Mouse (Mus musculus) midbrain, embryonic 15.5 days (tissue): ENCODE measurements around the gene Batf3. TPM values are rescaled to one million over a fixed set of nuclear protein-coding genes. Genes with fewer than 3 reads are reported as not detected.
A peak's percentile ranks its signal among the peaks of the same experiment; 100 is the strongest.

Source experiments
- ATAC-seq: fragments of 200-750 bp; cut with Nextera tagmentation; replicated peaks from 2 replicates; pipeline ENCODE4 v1.8.0; 2017; ENCODE audit warnings: moderate TSS enrichment
- H3K27ac ChIP-seq: fragments of 300-500 bp; sonication (generic); 2 replicates; pipeline ENCODE4 v1.5.1; 2015; ENCODE audit warnings: mild to moderate bottlenecking, inconsistent platforms
- H3K27me3 ChIP-seq: fragments of 300-500 bp; sonication (generic); replicated peaks from 2 replicates; pipeline ENCODE4 v1.6.1; 2015; ENCODE audit warnings: inconsistent platforms
- H3K36me3 ChIP-seq: fragments of 300-500 bp; sonication (generic); replicated peaks from 2 replicates; pipeline ENCODE4 v1.6.1; 2015; ENCODE audit warnings: inconsistent platforms
- H3K4me1 ChIP-seq: fragments of 300-500 bp; sonication (generic); 2 replicates; pipeline ENCODE4 v1.6.1; 2015; ENCODE audit warnings: inconsistent platforms
- H3K4me2 ChIP-seq: fragments of 300-500 bp; sonication (generic); 2 replicates; pipeline ENCODE4 v1.6.1; 2015; ENCODE audit warnings: inconsistent platforms, mild to moderate bottlenecking, moderate library complexity
- H3K4me3 ChIP-seq: fragments of 300-500 bp; sonication (generic); 2 replicates; pipeline ENCODE4 v1.5.1; 2015; ENCODE audit warnings: mild to moderate bottlenecking, inconsistent platforms
- H3K9ac ChIP-seq: fragments of 300-500 bp; sonication (generic); 2 replicates; pipeline ENCODE4 v1.6.1; 2015; ENCODE audit warnings: mild to moderate bottlenecking, inconsistent platforms
- H3K9me3 ChIP-seq: fragments of 300-500 bp; sonication (generic); 2 replicates; pipeline ENCODE4 v1.6.1; 2016; ENCODE audit warnings: inconsistent platforms
- whole genome bisulfite sequencing: fragments of 180-500 bp; shearing (Covaris S2); methylation state at CpG from one replicate; pipeline ENCODE4 v1.1.7; 2015; ENCODE audit warnings: mixed read lengths; 5-methylcytosine and 5-hydroxymethylcytosine counted together
- polyA plus RNA-seq: library from polyadenylated mRNA; unstranded; fragments of >200 nt; fragmentation: Nextera tagmentation; extraction: Ambion mirVana; gene quantifications from 2 replicates; pipeline ENCODE4 v1.2.1, GENCODE M21; 2015

The Batf3 gene
- polyA plus RNA-seq, 1 experiment from 2014 or later, result 0.84 TPM

DNA sequence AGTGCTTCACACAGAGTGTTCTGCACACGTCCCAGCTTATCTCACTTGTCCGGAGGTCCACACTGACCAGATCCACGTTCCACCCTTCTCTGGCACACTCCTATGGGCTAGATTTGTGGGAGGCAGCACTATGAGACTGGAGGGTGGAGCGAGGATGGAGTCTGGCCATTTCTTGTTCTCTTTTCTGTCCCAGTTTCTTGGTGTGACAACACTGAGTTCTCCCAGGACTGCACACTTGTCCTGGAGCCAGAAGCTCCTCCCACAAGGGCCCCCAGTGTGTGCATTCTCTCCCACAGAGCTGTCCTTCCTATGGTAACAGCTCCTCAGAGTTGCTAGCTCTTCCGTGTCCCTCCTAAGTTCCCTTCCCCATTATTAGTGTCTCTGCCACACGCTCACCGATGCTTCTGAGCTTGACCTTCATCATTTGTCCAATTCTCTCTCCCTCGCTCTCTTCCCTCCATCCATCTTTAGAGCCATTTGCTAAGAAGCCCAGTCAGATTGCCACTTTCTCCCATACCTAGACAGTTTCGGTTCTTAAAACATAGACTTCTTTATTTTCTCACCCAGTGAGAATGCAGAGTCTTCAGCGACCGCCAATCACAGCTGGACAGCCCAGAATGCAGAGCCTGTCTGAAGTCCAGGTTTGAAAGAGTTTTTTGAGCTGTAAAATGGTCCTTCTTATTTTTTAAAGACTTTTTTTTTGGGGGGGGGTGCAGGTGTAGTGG is 18.0 kb downstream of the Batf3 start:
- no peak for ATAC-seq
- WGBS, result 75% methylated on average over 11 of the region's 11 CpGs
- H3K4me3 ChIP-seq, result no peak overlapping the region

DNA sequence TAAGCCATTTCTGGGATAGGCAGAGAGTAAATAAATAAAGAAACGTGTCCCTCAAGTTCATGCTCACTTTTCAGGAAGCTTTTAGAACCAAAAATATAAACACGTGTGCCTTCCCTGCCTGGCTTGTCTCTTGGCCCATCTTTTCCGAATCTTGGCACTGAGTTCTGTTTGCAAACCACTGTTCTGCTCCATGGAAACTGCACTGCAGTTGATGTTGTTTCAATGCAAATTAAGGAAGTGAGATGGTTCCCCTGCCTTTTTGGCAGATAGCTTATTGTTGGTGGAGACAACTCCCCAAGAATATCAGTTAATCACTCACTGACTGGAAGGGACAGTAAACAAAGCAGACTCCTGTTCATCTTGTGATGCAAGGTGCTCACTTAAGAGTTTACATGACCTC is 25.1 kb downstream of the Batf3 start:
- no peak for ATAC-seq
- Histone ChIP-seq H3K4me2 (no peak overlapping the region), H3K27ac (no peak overlapping the region), H3K27me3 (no peaks in the 10 kb centered on the region), H3K9ac (no peak overlapping the region), H3K36me3 (no peaks in the 10 kb centered on the region), H3K4me1 (no peaks in the 10 kb centered on the region), H3K9me3 (no peaks in the 10 kb centered on the region), H3K4me3 (no peak overlapping the region)
- WGBS, result 70% methylated on average over 3 of the region's 3 CpGs

More for the DNA sequence above, 18.0 kb downstream of the Batf3 start:
- H3K36me3 ChIP-seq, result no peaks in the 10 kb centered on the region
- H3K9ac ChIP-seq, result no peak overlapping the region
- no peak overlapping the region for H3K4me2 ChIP-seq
- no peaks in the 10 kb centered on the region for H3K27me3 ChIP-seq
- no peaks in the 10 kb centered on the region for H3K4me1 ChIP-seq
- no peak overlapping the region for H3K27ac ChIP-seq
- no peaks in the 10 kb centered on the region for H3K9me3 ChIP-seq

DNA sequence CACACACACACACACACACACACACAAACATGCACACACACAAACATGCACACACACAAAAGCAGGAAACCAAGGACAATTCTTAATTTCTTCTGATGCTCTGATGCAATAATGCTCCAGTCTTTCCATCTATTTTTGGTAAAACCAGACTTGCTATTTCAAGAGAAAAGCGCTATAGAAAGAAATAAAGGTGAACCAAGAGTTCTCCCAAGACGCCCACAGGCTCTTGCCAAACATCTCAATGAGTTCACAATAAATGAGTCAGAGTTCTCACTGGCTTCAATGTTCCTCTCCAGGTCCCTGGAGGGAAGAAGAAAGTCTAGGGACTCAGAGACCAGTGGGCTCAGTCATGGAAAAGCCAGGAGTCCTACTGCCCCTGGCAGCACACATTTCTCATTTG is 26.0 kb downstream of the Batf3 start:
- Histone ChIP-seq H3K9ac (no peak overlapping the region), H3K9me3 (no peaks in the 10 kb centered on the region), H3K4me2 (no peak overlapping the region), H3K4me3 (no peak overlapping the region), H3K27ac (no peak overlapping the region), H3K36me3 (no peaks in the 10 kb centered on the region), H3K27me3 (no peaks in the 10 kb centered on the region), H3K4me1 (no peaks in the 10 kb centered on the region)
- 81% methylated on average over 2 of the region's 2 CpGs for WGBS
- no peak for ATAC-seq

DNA sequence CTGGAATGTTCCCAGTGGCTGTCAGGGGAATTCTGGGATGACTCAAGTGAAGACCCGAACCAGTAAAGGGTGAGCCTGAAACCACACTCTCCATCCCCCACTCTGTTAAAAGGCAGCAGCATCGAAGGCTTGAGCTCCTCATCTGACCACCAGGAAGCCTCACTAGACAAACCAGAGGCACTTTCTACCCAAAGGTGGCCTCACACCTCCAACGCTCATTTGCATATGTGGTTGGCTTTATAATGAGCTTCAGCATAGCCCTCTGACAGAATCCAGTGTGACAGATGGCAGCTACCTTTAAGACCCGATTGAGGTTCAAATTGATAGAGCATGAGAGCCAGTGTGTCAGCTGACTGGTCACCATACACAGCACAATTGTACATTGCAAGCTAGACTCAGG is 26.6 kb downstream of the Batf3 start:
- 74% methylated on average over 4 of the region's 4 CpGs for WGBS
- ATAC-seq, result no peak
- H3K4me3 ChIP-seq, result no peak overlapping the region
- no peak overlapping the region for H3K4me2 ChIP-seq
- no peak overlapping the region for H3K9ac ChIP-seq
- H3K27me3 ChIP-seq, result no peaks in the 10 kb centered on the region
- H3K4me1 ChIP-seq, result no peaks in the 10 kb centered on the region
- no peaks in the 10 kb centered on the region for H3K9me3 ChIP-seq
- H3K36me3 ChIP-seq, result no peaks in the 10 kb centered on the region
- H3K27ac ChIP-seq, result no peak overlapping the region

DNA sequence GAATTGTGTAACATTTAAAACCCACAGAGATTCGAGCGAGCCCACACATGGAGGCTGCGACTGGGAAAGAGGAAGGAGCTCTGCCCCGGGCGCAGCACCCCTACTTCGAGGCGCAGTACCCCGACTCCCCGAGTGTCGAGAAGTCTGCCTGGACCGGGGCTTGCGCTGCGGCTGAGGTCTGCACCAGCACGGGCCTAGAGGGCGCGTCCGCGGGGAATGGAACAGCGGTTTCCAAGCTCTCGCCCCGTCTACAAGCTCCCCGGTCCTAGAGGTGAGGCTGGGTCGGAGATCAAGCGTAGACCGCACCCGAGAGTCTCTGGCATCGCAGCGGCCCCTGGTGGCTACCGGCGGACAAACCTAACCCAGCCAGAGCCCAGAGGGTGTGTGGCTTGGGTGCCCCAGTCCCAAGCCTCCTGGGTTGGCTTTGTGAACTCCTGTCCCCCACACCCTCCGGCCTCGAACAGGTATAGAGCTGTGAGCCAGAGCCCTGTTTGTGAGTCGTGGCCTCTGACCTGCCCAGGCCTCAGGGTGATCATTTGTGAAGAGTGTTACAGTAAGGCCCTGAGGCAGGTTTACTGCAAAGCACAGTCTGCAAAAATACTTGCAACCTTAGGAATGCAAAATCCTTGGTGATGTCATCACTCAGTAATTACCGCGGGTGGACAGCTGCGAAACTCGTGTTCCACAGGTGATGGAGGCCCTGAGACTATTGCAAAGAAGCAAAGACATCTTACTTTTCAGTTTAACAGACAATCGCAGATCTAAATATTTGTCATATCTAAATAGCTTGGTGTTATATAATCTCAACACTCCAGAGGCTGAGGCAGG is 28.4 kb downstream of the Batf3 start:
- ATAC-seq, result peak; percentile 30
- Histone ChIP-seq H3K27me3 (no peaks in the 10 kb centered on the region), H3K4me2 (peak overlapping the region; percentile 48), H3K27ac (no peak overlapping the region), H3K4me3 (peak overlapping the region; percentile 18), H3K4me1 (no peaks in the 10 kb centered on the region), H3K36me3 (no peaks in the 10 kb centered on the region), H3K9me3 (no peaks in the 10 kb centered on the region), H3K9ac (no peak overlapping the region)
- WGBS, result 20% methylated on average over 38 of the region's 38 CpGs

DNA sequence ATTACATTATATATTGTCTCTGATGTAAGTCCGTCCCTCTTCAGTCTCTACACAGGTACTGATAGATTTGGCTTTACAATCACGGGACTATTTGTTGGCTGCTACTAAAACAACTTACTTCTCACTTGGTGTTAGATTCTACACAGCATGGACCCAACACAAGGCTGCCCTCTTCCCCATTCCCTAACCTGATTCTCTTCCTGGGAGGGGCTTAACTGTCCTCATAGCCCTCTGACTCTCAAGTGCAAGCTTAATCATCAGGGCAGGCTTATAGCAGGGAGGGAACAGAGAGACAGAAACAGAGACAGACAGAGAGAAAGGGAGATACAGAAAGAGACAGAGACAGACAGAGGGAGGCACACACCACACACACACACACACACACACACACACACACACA is 34.0 kb downstream of the Batf3 start:
- no peak overlapping the region for H3K4me3 ChIP-seq
- ATAC-seq, result no peak
- no peaks in the 10 kb centered on the region for H3K9me3 ChIP-seq
- no peak overlapping the region for H3K9ac ChIP-seq
- 92% methylated on average over 2 of the region's 2 CpGs for WGBS
- no peaks in the 10 kb centered on the region for H3K4me1 ChIP-seq
- no peaks in the 10 kb centered on the region for H3K27me3 ChIP-seq
- H3K36me3 ChIP-seq, result no peaks in the 10 kb centered on the region
- H3K4me2 ChIP-seq, result no peak overlapping the region
- no peak overlapping the region for H3K27ac ChIP-seq

DNA sequence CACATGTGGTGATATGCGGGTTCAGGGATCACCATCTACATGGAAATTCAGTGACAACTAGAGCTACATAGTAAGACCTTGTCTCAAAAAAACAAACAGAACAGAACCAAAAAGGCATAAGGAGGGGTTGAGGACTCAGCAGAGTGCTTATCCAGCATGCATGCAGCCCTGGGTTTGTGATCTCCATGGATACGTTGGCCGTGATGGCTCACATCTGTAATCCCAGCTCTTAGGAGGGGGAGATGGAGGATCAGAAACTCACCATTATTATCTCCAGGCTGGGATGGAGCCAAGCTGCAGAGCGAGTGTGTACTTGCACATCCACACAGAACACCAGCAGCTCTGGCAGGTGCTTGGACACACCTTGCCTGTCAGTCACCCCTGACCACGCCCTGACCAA is 34.6 kb downstream of the Batf3 start:
- Histone ChIP-seq H3K9me3 (no peaks in the 10 kb centered on the region), H3K9ac (no peak overlapping the region), H3K27me3 (no peaks in the 10 kb centered on the region), H3K4me1 (no peaks in the 10 kb centered on the region), H3K4me2 (no peak overlapping the region), H3K27ac (no peak overlapping the region), H3K36me3 (no peaks in the 10 kb centered on the region), H3K4me3 (no peak overlapping the region)
- 47% methylated on average over 5 of the region's 5 CpGs for whole genome bisulfite sequencing
- no peak for ATAC-seq

DNA sequence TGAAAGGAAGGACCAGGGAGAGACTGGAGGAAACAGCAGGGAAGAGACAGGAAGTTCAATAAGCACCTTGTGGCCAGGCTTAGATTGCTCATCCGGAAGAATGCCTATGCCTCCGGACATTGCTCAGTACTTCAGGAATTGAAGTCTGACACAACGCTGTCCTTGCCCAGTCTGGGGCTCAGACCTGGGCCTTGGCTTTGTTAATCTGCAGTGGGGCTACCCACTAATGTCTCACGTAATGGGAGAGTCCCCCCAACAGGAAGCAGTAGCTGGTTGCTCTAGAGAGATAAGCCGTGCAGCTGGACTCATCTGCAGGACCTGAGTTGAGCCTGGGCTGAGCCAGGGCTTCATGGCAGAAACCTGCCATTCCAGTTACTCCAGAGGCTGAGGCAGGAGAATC is 35.3 kb downstream of the Batf3 start:
- Histone ChIP-seq H3K4me2 (no peak overlapping the region), H3K27me3 (no peaks in the 10 kb centered on the region), H3K36me3 (no peaks in the 10 kb centered on the region), H3K4me1 (no peaks in the 10 kb centered on the region), H3K4me3 (no peak overlapping the region), H3K27ac (no peak overlapping the region), H3K9me3 (no peaks in the 10 kb centered on the region), H3K9ac (no peak overlapping the region)
- no peak for ATAC-seq
- WGBS, result 73% methylated on average over 5 of the region's 5 CpGs

DNA sequence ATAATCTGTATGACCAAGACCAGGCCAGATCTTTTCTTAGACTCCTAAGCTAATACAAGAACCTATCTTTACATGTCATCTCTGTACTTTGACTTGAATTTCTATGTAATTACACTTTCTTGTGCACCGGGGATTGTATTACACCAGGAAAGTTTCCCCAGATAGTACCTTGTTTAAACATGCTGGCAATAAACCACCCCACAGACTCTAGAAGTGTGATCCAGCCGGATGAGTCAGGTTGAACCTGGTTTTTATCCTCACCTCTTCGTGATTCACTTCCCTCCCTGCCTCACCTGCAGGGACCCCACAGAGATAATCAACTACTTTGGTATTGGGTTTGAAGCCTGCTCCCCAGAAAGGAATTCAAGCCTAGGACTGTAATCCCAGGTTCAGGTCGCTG is 37.8 kb downstream of the Batf3 start:
- Histone ChIP-seq H3K4me2 (no peak overlapping the region), H3K36me3 (no peaks in the 10 kb centered on the region), H3K27me3 (no peaks in the 10 kb centered on the region), H3K4me1 (no peaks in the 10 kb centered on the region), H3K4me3 (no peak overlapping the region), H3K27ac (no peak overlapping the region), H3K9ac (no peak overlapping the region), H3K9me3 (no peaks in the 10 kb centered on the region)
- 62% methylated on average over 4 of the region's 4 CpGs for WGBS
- no peak for ATAC-seq

DNA sequence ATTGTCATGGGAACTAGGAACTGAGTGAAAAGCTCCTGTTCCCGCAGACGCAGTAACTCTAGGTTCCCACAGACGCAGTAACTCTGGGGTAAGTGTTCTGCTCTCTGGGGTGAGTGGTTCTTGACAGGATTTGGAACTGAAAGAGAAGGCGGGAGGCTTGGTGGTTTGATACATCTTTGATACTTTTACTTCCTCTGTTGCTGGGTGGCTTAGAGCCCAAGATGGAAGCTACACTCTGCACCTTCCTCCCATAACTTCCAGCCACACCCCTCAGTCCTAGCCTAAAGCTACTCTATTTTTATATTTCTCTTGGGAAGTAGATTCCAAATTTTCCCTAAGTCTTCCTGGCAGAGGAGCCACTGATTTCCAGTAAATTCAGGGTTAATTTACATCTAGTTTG is 40.8 kb downstream of the Batf3 start:
- Histone ChIP-seq H3K9me3 (no peaks in the 10 kb centered on the region), H3K4me3 (no peak overlapping the region), H3K27me3 (no peaks in the 10 kb centered on the region), H3K9ac (no peak overlapping the region), H3K36me3 (no peaks in the 10 kb centered on the region), H3K4me1 (no peaks in the 10 kb centered on the region), H3K4me2 (no peak overlapping the region), H3K27ac (no peak overlapping the region)
- ATAC-seq, result no peak
- 85% methylated on average over 4 of the region's 4 CpGs for WGBS

DNA sequence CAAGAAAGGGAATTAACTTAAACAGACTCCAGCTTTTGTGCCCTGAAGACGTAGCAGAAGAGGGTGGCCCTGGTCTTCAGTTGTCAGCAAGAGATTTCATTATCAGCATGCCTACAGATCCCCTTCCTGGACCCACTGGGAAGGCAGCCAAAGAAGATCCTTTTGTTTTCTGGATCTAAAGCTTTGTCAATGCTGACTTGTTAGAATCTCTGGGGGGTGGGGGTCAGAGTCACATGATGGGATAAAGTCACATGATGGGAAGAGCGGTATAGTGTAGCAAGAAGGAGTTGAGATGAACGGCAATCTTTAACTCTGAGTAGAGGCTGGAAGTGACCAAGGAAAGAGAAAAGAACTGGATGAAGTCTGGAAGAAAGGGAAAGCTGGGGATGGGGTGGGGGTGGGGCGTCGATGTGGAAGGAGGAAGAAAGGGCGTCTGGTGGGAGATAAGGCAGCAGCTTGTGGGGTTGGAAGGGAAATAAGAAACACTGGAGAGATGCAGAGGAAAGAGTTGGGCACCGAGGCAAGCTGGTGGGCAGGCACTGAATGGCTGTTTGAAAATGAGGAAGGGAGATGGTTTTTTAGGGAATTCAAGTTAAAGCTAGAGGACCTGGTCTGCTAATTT is 41.3 kb downstream of the Batf3 start:
- no peaks in the 10 kb centered on the region for H3K36me3 ChIP-seq
- ATAC-seq, result no peak
- no peak overlapping the region for H3K4me2 ChIP-seq
- no peaks in the 10 kb centered on the region for H3K4me1 ChIP-seq
- H3K4me3 ChIP-seq, result no peak overlapping the region
- no peaks in the 10 kb centered on the region for H3K27me3 ChIP-seq
- no peaks in the 10 kb centered on the region for H3K9me3 ChIP-seq
- no peak overlapping the region for H3K9ac ChIP-seq
- WGBS, result 60% methylated on average over 7 of the region's 7 CpGs
- H3K27ac ChIP-seq, result no peak overlapping the region

DNA sequence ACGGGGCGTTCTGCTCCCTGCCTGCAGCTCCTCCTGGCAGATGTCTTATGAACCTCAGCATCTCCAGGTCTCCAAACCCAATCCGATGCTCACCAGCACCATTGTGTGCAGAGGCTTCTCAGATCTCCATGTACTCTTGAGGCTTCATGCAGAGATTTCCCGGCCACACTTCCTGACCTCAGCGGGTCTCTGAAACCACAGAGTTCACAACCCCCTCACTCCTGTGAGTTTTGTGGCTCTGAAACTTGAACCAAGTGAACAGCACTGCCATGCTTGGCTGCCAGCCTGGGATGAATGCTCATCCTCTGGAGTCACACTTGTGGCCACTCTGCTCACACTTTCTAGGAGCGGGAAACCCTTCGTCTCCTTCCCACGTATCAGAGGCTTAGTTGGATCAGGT is 43.3 kb downstream of the Batf3 start:
- Histone ChIP-seq H3K9ac (no peak overlapping the region), H3K9me3 (no peaks in the 10 kb centered on the region), H3K27me3 (no peaks in the 10 kb centered on the region), H3K27ac (no peak overlapping the region), H3K4me2 (no peak overlapping the region), H3K4me3 (no peak overlapping the region), H3K4me1 (no peaks in the 10 kb centered on the region), H3K36me3 (no peaks in the 10 kb centered on the region)
- no peak for ATAC-seq
- 82% methylated on average over 8 of the region's 8 CpGs for WGBS
